Mouse (Mus musculus) MEL (cell line): ENCODE measurements around the gene Ift57. TPM values are rescaled to one million over a fixed set of nuclear protein-coding genes. Genes with fewer than 3 reads are reported as not detected.

Source experiments
- DNase-seq: peaks from one replicate; pipeline ENCODE4 v3.0.0; 2011; ENCODE audit warnings: low read depth, low spot score
- H3K27ac ChIP-seq: 2 replicates; pipeline ENCODE4 v1.5.1; 2012; ENCODE audit warnings: low read depth, mild to moderate bottlenecking, control low read depth, low read length, moderate library complexity; ENCODE audit not compliant: control insufficient read depth
- H3K27me3 ChIP-seq, 2 experiments: fragments of 150-350 bp in 1 of 2; sonication (generic) in 1 of 2; 2 replicates each; pipeline ENCODE4 v1.6.1; 2012; ENCODE audit warnings: low read length in 2 of 2, mild to moderate bottlenecking in 2 of 2, improper control_type of control experiment in 1 of 2, moderate library complexity in 1 of 2; ENCODE audit not compliant: insufficient read depth in 2 of 2, control insufficient read depth in 1 of 2
- H3K36me3 ChIP-seq, 2 experiments: 2 replicates each; pipeline ENCODE4 v1.6.1; 2012 to 2014; ENCODE audit warnings: low read length in 2 of 2, improper control_type of control experiment in 1 of 2, inconsistent platforms in 1 of 2, mild to moderate bottlenecking in 1 of 2; ENCODE audit not compliant: insufficient read depth in 2 of 2, control insufficient read depth in 1 of 2
- H3K4me1 ChIP-seq, 2 experiments: fragments of 150-350 bp in 1 of 2; sonication (generic) in 1 of 2; 2 replicates each; pipeline ENCODE4 v1.6.1; 2012; ENCODE audit warnings: low read length in 2 of 2, improper control_type of control experiment in 1 of 2, mild to moderate bottlenecking in 1 of 2; ENCODE audit not compliant: insufficient read depth in 2 of 2, control insufficient read depth in 1 of 2
- H3K4me3 ChIP-seq, 2 experiments: fragments of 150-350 bp in 1 of 2; sonication (generic) in 1 of 2; 2 replicates each; pipeline ENCODE4 v1.5.1; 2012; ENCODE audit warnings: low read depth in 2 of 2, low read length in 2 of 2, mild to moderate bottlenecking in 2 of 2, moderate library complexity in 2 of 2, control low read depth in 1 of 2, improper control_type of control experiment in 1 of 2; ENCODE audit not compliant: control insufficient read depth in 1 of 2, insufficient read depth in 1 of 2
- H3K79me2 ChIP-seq: 2 replicates; pipeline ENCODE4 v1.6.1; 2012; ENCODE audit warnings: mild to moderate bottlenecking, low read length, moderate library complexity; ENCODE audit not compliant: control insufficient read depth, poor library complexity, insufficient read depth
- H3K9ac ChIP-seq: 2 replicates; pipeline ENCODE4 v1.6.1; 2012; ENCODE audit warnings: low read depth, mild to moderate bottlenecking, control low read depth, low read length, moderate library complexity; ENCODE audit not compliant: control insufficient read depth, poor library complexity, severe bottlenecking
- H3K9me3 ChIP-seq: fragments of 150-350 bp; sonication (generic); replicated peaks from 2 replicates; pipeline ENCODE4 v1.6.1; 2012; ENCODE audit warnings: mild to moderate bottlenecking, low read length, improper control_type of control experiment, moderate library complexity; ENCODE audit not compliant: insufficient read depth
- BHLHE40 ChIP-seq: IDR thresholded peaks from 2 replicates; pipeline ENCODE4 v1.6.1; 2012; ENCODE audit warnings: low read depth, mild to moderate bottlenecking, inconsistent platforms, low read length, improper control_type of control experiment, borderline replicate concordance
- CHD1 ChIP-seq: IDR thresholded peaks from 2 replicates; pipeline ENCODE4 v1.6.1; 2012; ENCODE audit warnings: low read depth, mild to moderate bottlenecking, inconsistent platforms, low read length, improper control_type of control experiment
- CHD2 ChIP-seq: IDR thresholded peaks from 2 replicates; pipeline ENCODE4 v1.6.1; 2011; ENCODE audit warnings: low read length, improper control_type of control experiment
- CTCF ChIP-seq, 3 experiments: IDR thresholded peaks in 2 of 3; conservative IDR thresholded peaks in 1 of 3; 2 replicates each; pipeline ENCODE4 v1.5.1; 2011 to 2012; ENCODE audit warnings: low read length in 3 of 3, low read depth in 2 of 3, mild to moderate bottlenecking in 2 of 3, improper control_type of control experiment in 1 of 3, inconsistent platforms in 1 of 3, mixed read lengths in 1 of 3, moderate library complexity in 1 of 3; ENCODE audit not compliant: control insufficient read depth in 1 of 3, insufficient read depth in 1 of 3, poor library complexity in 1 of 3, severe bottlenecking in 1 of 3
- E2F4 ChIP-seq: IDR thresholded peaks from 2 replicates; pipeline ENCODE4 v1.6.1; 2011; ENCODE audit warnings: low read depth, low read length, improper control_type of control experiment, borderline replicate concordance
- ELF1 ChIP-seq: IDR thresholded peaks from 2 replicates; pipeline ENCODE4 v1.6.1; 2014; ENCODE audit warnings: low read depth, mild to moderate bottlenecking, inconsistent platforms, low read length, improper control_type of control experiment, moderate library complexity
- EP300 ChIP-seq, 2 experiments: IDR thresholded peaks; 2 replicates each; pipeline ENCODE4 v1.6.1; 2011; ENCODE audit warnings: improper control_type of control experiment in 2 of 2, low read length in 2 of 2, low read depth in 1 of 2, mild to moderate bottlenecking in 1 of 2
- ETS1 ChIP-seq: IDR thresholded peaks from 2 replicates; pipeline ENCODE4 v1.6.1; 2012; ENCODE audit warnings: low read depth, mild to moderate bottlenecking, inconsistent platforms, low read length, improper control_type of control experiment, moderate library complexity
- GATA1 ChIP-seq: IDR thresholded peaks from 2 replicates; pipeline ENCODE4 v1.6.1; 2011; ENCODE audit warnings: low read depth, low read length, improper control_type of control experiment
- KAT2A ChIP-seq: conservative IDR thresholded peaks from 2 replicates; pipeline ENCODE4 v1.6.1; 2012; ENCODE audit warnings: low read depth, low read length, improper control_type of control experiment, inconsistent platforms
- MAX ChIP-seq: IDR thresholded peaks from 2 replicates; pipeline ENCODE4 v1.6.1; 2011; ENCODE audit warnings: low read length, improper control_type of control experiment
- MAZ ChIP-seq: IDR thresholded peaks from 2 replicates; pipeline ENCODE4 v1.6.1; 2012; ENCODE audit warnings: low read depth, mild to moderate bottlenecking, inconsistent platforms, low read length, improper control_type of control experiment
- MXI1 ChIP-seq: IDR thresholded peaks from 2 replicates; pipeline ENCODE4 v1.6.1; 2011; ENCODE audit warnings: mild to moderate bottlenecking, low read depth, low read length, improper control_type of control experiment
- MYB ChIP-seq: IDR thresholded peaks from 2 replicates; pipeline ENCODE4 v1.6.1; 2011; ENCODE audit warnings: mild to moderate bottlenecking, low read depth, low read length, improper control_type of control experiment
- NRF1 ChIP-seq: IDR thresholded peaks from 2 replicates; pipeline ENCODE4 v1.6.1; 2014; ENCODE audit warnings: low read depth, mild to moderate bottlenecking, inconsistent platforms, low read length, improper control_type of control experiment, moderate library complexity; ENCODE audit not compliant: poor library complexity, insufficient read depth, severe bottlenecking
- POLR2A ChIP-seq, 2 experiments: IDR thresholded peaks; 2 replicates each; pipeline ENCODE4 v1.6.1; 2011 to 2012; ENCODE audit warnings: low read length in 2 of 2, mild to moderate bottlenecking in 2 of 2, control low read depth in 1 of 2, improper control_type of control experiment in 1 of 2, low read depth in 1 of 2, moderate library complexity in 1 of 2; ENCODE audit not compliant: control insufficient read depth in 1 of 2, insufficient read depth in 1 of 2, poor library complexity in 1 of 2
- POLR2AphosphoS2 ChIP-seq: IDR thresholded peaks from 2 replicates; pipeline ENCODE4 v1.6.1; 2011; ENCODE audit warnings: low read length, improper control_type of control experiment
- RCOR1 ChIP-seq: IDR thresholded peaks from 2 replicates; pipeline ENCODE4 v1.6.1; 2012; ENCODE audit warnings: low read depth, mild to moderate bottlenecking, inconsistent platforms, low read length, improper control_type of control experiment
- SIN3A ChIP-seq: IDR thresholded peaks from 2 replicates; pipeline ENCODE4 v1.6.1; 2012; ENCODE audit warnings: low read length, improper control_type of control experiment, inconsistent platforms
- TBP ChIP-seq: IDR thresholded peaks from 2 replicates; pipeline ENCODE4 v1.8.0; 2011; ENCODE audit warnings: low read depth, low read length, improper control_type of control experiment
- UBTF ChIP-seq: IDR thresholded peaks from 2 replicates; pipeline ENCODE4 v1.6.1; 2012; ENCODE audit warnings: low read depth, mild to moderate bottlenecking, inconsistent platforms, low read length, improper control_type of control experiment, moderate library complexity, borderline replicate concordance; ENCODE audit not compliant: insufficient read depth
- USF2 ChIP-seq, 2 experiments: IDR thresholded peaks; 2 replicates each; pipeline ENCODE4 v1.6.1; 2011 to 2012; ENCODE audit warnings: improper control_type of control experiment in 2 of 2, low read length in 2 of 2, borderline replicate concordance in 1 of 2, inconsistent platforms in 1 of 2, low read depth in 1 of 2, mild to moderate bottlenecking in 1 of 2; ENCODE audit not compliant: insufficient read depth in 1 of 2
- ZC3H11A ChIP-seq: IDR thresholded peaks from 2 replicates; pipeline ENCODE4 v1.6.1; 2012; ENCODE audit warnings: low read depth, mild to moderate bottlenecking, inconsistent platforms, low read length, improper control_type of control experiment
- ZKSCAN1 ChIP-seq: IDR thresholded peaks from 2 replicates; pipeline ENCODE4 v1.6.1; 2012; ENCODE audit warnings: low read depth, mild to moderate bottlenecking, inconsistent platforms, low read length, improper control_type of control experiment, moderate library complexity
- ZMIZ1 ChIP-seq: IDR thresholded peaks from 2 replicates; pipeline ENCODE4 v1.6.1; 2012; ENCODE audit warnings: low read depth, mild to moderate bottlenecking, inconsistent platforms, low read length, improper control_type of control experiment, moderate library complexity
- polyA plus RNA-seq, 2 experiments: library from polyadenylated mRNA; stranded (reverse) in 1 of 2; unstranded in 1 of 2; fragments of >175 nt in 1 of 2; fragments of >200 nt in 1 of 2; gene quantifications; 2 replicates each; pipeline versions ENCODE4 v1.2.1 to v1.2.4; 2012; ENCODE audit warnings: low replicate concordance in 2 of 2, low read depth in 1 of 2; ENCODE audit not compliant: insufficient read length in 2 of 2, insufficient read depth in 1 of 2, missing spikeins in 1 of 2
- total RNA-seq: library from RNA; depleted of rRNA; stranded (reverse); fragments of 300-350 nt; gene quantifications from 2 replicates; pipeline ENCODE4 v1.2.3, GENCODE M21; 2012

Gene Ift57
- total and polyA plus RNA-seq, 3 experiments, result 5.7 to 11.1 TPM; not detected in 1

DNA sequence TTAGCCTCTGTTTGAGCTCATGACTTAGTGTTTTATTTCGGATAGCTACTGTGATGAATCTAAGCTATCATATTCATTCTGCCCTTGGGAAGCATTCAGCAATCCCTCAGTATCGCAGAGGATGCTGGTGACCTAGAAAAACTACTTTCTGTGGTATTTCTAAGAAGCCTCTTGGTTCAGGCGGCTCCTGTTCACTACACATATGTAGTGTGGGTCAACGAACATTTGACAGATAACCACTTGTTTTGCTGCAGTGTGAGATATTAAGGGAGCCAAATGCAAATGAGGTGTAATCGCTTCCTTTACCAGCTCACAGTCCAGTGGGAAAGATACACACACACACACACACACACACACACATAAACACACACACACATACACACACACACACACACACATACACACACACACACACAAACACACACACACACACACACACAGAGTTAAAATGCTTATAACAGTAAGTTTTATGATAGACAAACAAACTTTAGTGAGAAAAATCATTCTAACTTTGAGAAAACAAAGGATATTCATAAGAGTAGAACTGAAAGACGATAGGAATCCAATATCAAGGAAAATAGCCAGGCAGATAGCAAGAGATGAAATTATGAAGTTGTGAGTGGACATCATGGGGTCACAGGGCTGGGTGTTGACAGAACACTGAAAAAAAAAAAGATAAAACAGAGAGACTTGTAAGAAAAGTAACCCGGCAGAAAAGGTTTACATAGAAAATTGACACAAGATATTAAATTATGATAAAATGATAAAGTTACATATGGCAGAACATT, 72.8 kb downstream of the Ift57 start (continued):
- TF ChIP-seq CHD1 (peak; percentile 94), EP300 (IDR thresholded peaks at IDR 0.05; ENCODE audit: low read depth in 1 of 2, low read length in 2 of 2) (peak; percentile 91 to 98), CHD2 (no peak; the same call in 1 of the 2 replicates), MXI1 (peak; percentile 15; the same call in 1 of the 2 replicates)
- TF ChIP-seq, all 39 proteins: peak for 18

DNA sequence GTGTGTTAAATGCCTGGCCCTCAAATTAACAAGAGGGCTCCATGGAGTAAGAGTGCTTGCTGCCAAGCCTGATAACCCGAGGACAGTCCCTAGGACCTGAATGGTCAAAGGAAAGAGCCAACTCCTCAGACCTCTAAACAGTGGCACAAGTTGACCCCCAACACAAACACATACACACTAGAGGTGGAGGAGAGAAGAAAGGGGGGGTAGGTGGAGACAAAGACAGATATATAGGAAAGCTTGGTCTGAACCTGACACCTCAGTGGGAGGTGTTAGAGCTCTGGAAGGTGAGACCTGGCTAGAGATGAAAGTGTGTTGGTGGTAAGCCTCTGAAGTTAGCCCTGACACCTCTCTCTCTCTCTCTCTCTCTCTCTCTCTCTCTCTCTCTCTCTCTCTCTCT, 73.5 kb downstream of the Ift57 start:
- Histone ChIP-seq H3K4me3 (peak overlapping the region in 1 of 2 experiments; percentile 24; a peak in 2 of 4 replicates), H3K27me3 (no peaks in the 10 kb centered on the region), H3K4me1 (peaks cover 27 to 47% of the 10 kb centered on the region in 2 experiments), H3K27ac (peak overlapping the region; percentile 94), H3K79me2 (no peaks in the 10 kb centered on the region), H3K9ac (peak overlapping the region; percentile 48), H3K9me3 (no peaks in the 10 kb centered on the region)
- peak; percentile 71 for DNase-seq
- TF ChIP-seq ZC3H11A (no peak), EP300 (IDR thresholded peaks at IDR 0.05; ENCODE audit: low read depth in 1 of 2, low read length in 2 of 2) (no peak), RCOR1 (no peak), KAT2A (no peak), CHD1 (no peak), CTCF (IDR thresholded peaks at IDR 0.05 in 2 of 3, conservative IDR thresholded peaks at IDR 0.05 in 1 of 3; ENCODE audit: control insufficient read depth in 1 of 3, insufficient read depth in 1 of 3, low read depth in 2 of 3, low read length in 3 of 3, poor library complexity in 1 of 3, severe bottlenecking in 1 of 3) (no peak), ELF1 (no peak), E2F4 (no peak)
- TF ChIP-seq, all 39 proteins: peak for 0
- peaks cover 0 to 57% of the 10 kb centered on the region in 2 experiments; a peak in 2 of 4 replicates for H3K36me3 ChIP-seq

DNA sequence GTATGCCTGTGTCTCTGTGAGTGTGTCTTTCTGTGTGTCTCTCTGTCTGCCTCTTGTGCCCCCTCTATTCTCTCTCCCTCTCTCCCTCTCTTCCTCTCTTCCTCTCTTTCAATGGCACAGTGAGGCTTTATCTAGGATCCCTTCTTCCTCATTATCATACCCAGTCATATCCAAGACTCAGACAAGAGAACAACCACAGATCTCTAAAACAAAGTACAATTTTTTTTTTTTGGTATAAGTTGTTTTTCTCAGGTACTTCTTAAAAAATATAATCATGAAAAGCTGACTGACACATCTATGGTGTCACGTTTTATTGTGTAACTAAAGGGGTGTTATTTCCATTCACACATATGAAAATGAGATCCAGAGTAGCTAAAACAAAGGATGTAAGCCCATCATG, 74.0 kb downstream of the Ift57 start:
- H3K27me3 ChIP-seq, result no peaks in the 10 kb centered on the region
- no peaks in the 10 kb centered on the region for H3K79me2 ChIP-seq
- peak overlapping the region; percentile 94 for H3K27ac ChIP-seq
- peak; percentile 66 for DNase-seq
- H3K4me3 ChIP-seq, result peak overlapping the region in 1 of 2 experiments; percentile 0; a peak in 1 of 4 replicates
- H3K4me1 ChIP-seq, result peaks cover 27 to 49% of the 10 kb centered on the region in 2 experiments
- H3K9me3 ChIP-seq, result no peaks in the 10 kb centered on the region
- H3K9ac ChIP-seq, result peak overlapping the region; percentile 70; the same call in 1 of the 2 replicates
- peaks cover 0 to 62% of the 10 kb centered on the region in 2 experiments; a peak in 2 of 4 replicates for H3K36me3 ChIP-seq
- peak; percentile 53; the same call in 1 of the 2 replicates for TF ChIP-seq RCOR1
- TF ChIP-seq UBTF, result no peak
- no peak for TF ChIP-seq MAX
- TF ChIP-seq ELF1, result peak; percentile 21; the same call in 1 of the 2 replicates
- TF ChIP-seq TBP, result peak; percentile 46; the same call in 1 of the 2 replicates
- no peak for TF ChIP-seq MYB
- TF ChIP-seq USF2 (IDR thresholded peaks at IDR 0.05; ENCODE audit: borderline replicate concordance in 1 of 2, insufficient read depth in 1 of 2, low read depth in 1 of 2, low read length in 2 of 2), result no peak
- no peak for TF ChIP-seq NRF1
- TF ChIP-seq CTCF (IDR thresholded peaks at IDR 0.05 in 2 of 3, conservative IDR thresholded peaks at IDR 0.05 in 1 of 3; ENCODE audit: control insufficient read depth in 1 of 3, insufficient read depth in 1 of 3, low read depth in 2 of 3, low read length in 3 of 3, poor library complexity in 1 of 3, severe bottlenecking in 1 of 3), result no peak
- peak; percentile 59; the same call in 1 of the 2 replicates for TF ChIP-seq SIN3A
- no peak for TF ChIP-seq KAT2A
- TF ChIP-seq POLR2A (IDR thresholded peaks at IDR 0.05; ENCODE audit: control insufficient read depth in 1 of 2, insufficient read depth in 1 of 2, low read depth in 1 of 2, low read length in 2 of 2, poor library complexity in 1 of 2), result peak in 1 of 2 experiments; percentile 43; a peak in 1 of 4 replicates
- TF ChIP-seq BHLHE40, result peak; percentile 70; the same call in 1 of the 2 replicates
- no peak for TF ChIP-seq ZKSCAN1
- TF ChIP-seq ETS1, result peak; percentile 83
- no peak for TF ChIP-seq POLR2AphosphoS2
- TF ChIP-seq MAZ, result no peak
- TF ChIP-seq GATA1, result peak; percentile 90
- peak; percentile 30; the same call in 1 of the 2 replicates for TF ChIP-seq ZMIZ1
- no peak for TF ChIP-seq MXI1
- TF ChIP-seq CHD1, result no peak
